Mouse (Mus musculus) intestine, embryonic 14.5 days (tissue): Measurements from ENCODE around the gene Sgtb. TPM values are rescaled to one million over a fixed set of nuclear protein-coding genes. Genes with fewer than 3 reads are reported as not detected.

ENCODE experiments used
- ATAC-seq: fragments of 200-750 bp; cut with Nextera tagmentation; replicated peaks from 2 replicates; pipeline ENCODE4 v1.8.0; 2017; ENCODE audit warnings: low read depth, moderate number of reproducible peaks, moderate TSS enrichment, moderate library complexity; ENCODE audit not compliant: low FRiP score, low TSS enrichment
- DNase-seq: peaks from one replicate; pipeline ENCODE4 v3.0.0-alpha.2; 2018; ENCODE audit warnings: low spot score
- H3K27ac ChIP-seq: fragments of 300-500 bp; sonication (generic); 2 replicates; pipeline ENCODE4 v1.5.1; 2014; ENCODE audit warnings: low read depth, mild to moderate bottlenecking, control low read depth
- H3K27me3 ChIP-seq: fragments of 300-500 bp; sonication (generic); replicated peaks from 2 replicates; pipeline ENCODE4 v1.6.1; 2014; ENCODE audit warnings: low read length, control low read depth; ENCODE audit not compliant: control insufficient read depth, insufficient read depth
- H3K36me3 ChIP-seq: fragments of 300-500 bp; sonication (generic); 2 replicates; pipeline ENCODE4 v1.6.1; 2014; ENCODE audit warnings: low read length, control low read depth; ENCODE audit not compliant: control insufficient read depth, insufficient read depth
- H3K4me1 ChIP-seq: fragments of 300-500 bp; sonication (generic); replicated peaks from 2 replicates; pipeline ENCODE4 v1.6.1; 2014; ENCODE audit warnings: low read length, control low read depth, mixed read lengths; ENCODE audit not compliant: control insufficient read depth, insufficient read depth
- H3K4me2 ChIP-seq: fragments of 300-500 bp; sonication (generic); 2 replicates; pipeline ENCODE4 v1.6.1; 2014; ENCODE audit warnings: low read length
- H3K4me3 ChIP-seq: fragments of 300-500 bp; sonication (generic); 2 replicates; pipeline ENCODE4 v1.5.1; 2014; ENCODE audit warnings: low read depth, low read length, control low read depth, mixed read lengths
- H3K9ac ChIP-seq: fragments of 300-500 bp; sonication (generic); 2 replicates; pipeline ENCODE4 v1.6.1; 2014; ENCODE audit warnings: mild to moderate bottlenecking, low read length
- H3K9me3 ChIP-seq: fragments of 300-500 bp; sonication (generic); 2 replicates; pipeline ENCODE4 v1.6.1; 2016; ENCODE audit warnings: low read length, control low read depth; ENCODE audit not compliant: control insufficient read depth
- WGBS: fragments of 180-500 bp; shearing (Covaris S2); extraction: QIAGEN DNeasy Blood & Tissue Kit; methylation state at CpG from one replicate; pipeline ENCODE4 v1.1.7; 2014; 5-methylcytosine and 5-hydroxymethylcytosine counted together
- polyA plus RNA-seq: library from polyadenylated mRNA; unstranded; fragments of >200 nt; fragmentation: Nextera tagmentation; extraction: Ambion mirVana; gene quantifications from 2 replicates; pipeline ENCODE4 v1.2.1, GENCODE M21; 2014

Gene Sgtb
- polyA plus RNA-seq, 1 experiment from 2014 or later, result 5.0 TPM

- DNase-seq, result no peak
- Histone ChIP-seq H3K27me3 (no peaks in the 10 kb centered on the region), H3K4me2 (no peak overlapping the region), H3K4me1 (no peaks in the 10 kb centered on the region), H3K36me3 (no peaks in the 10 kb centered on the region), H3K27ac (no peak overlapping the region), H3K9ac (no peak overlapping the region), H3K9me3 (no peaks in the 10 kb centered on the region), H3K4me3 (no peak overlapping the region)
- WGBS, result 89% methylated on average over 7 of the region's 7 CpGs
- ATAC-seq, result no peak
Observed at GRCm38 (mm10) chr13:104097190-104097589, 12.4 kb upstream of the Sgtb start.

- Histone ChIP-seq H3K4me3 (no peak overlapping the region), H3K36me3 (no peaks in the 10 kb centered on the region)
- WGBS, result 80% methylated on average over 4 of the region's 4 CpGs
Observed at GRCm38 (mm10) chr13:104100416-104100815, 9.1 kb upstream of the Sgtb start.

GRCm38 (mm10) chr13:104101606-104102235 lies 7.8 kb upstream of the Sgtb start:
- H3K4me1 ChIP-seq, result no peaks in the 10 kb centered on the region

More at GRCm38 (mm10) chr13:104100416-104100815, 9.1 kb upstream of the Sgtb start:
- H3K9me3 ChIP-seq, result no peaks in the 10 kb centered on the region
- H3K4me2 ChIP-seq, result no peak overlapping the region
- H3K4me1 ChIP-seq, result no peaks in the 10 kb centered on the region
- DNase-seq (no peak), ATAC-seq (no peak)
- H3K27me3 ChIP-seq, result no peaks in the 10 kb centered on the region
- no peak overlapping the region for H3K9ac ChIP-seq
- H3K27ac ChIP-seq, result no peak overlapping the region

GRCm38 (mm10) chr13:104108651-104109287 lies 772 bp upstream of the Sgtb start:
- Histone ChIP-seq H3K4me2 (peak overlapping the region; percentile 94), H3K27me3 (no peaks in the 10 kb centered on the region), H3K36me3 (no peaks in the 10 kb centered on the region), H3K9ac (peak overlapping the region; percentile 69), H3K4me3 (peak overlapping the region; percentile 70), H3K4me1 (no peaks in the 10 kb centered on the region), H3K9me3 (no peaks in the 10 kb centered on the region), H3K27ac (peak overlapping the region; percentile 48; the same call in 1 of the 2 replicates)
- DNase-seq, result peak; percentile 59
- ATAC-seq, result peak; percentile 18
- WGBS, result under 1% methylated on average over 24 of the region's 24 CpGs

More at GRCm38 (mm10) chr13:104101606-104102235, 7.8 kb upstream of the Sgtb start:
- H3K4me3 ChIP-seq, result no peak overlapping the region
- H3K9me3 ChIP-seq, result no peaks in the 10 kb centered on the region
- ATAC-seq, result no peak
- no peak overlapping the region for H3K4me2 ChIP-seq
- no peaks in the 10 kb centered on the region for H3K36me3 ChIP-seq
- 93% methylated on average over 5 of the region's 5 CpGs for WGBS
- no peak overlapping the region for H3K27ac ChIP-seq
- no peak for DNase-seq
- no peaks in the 10 kb centered on the region for H3K27me3 ChIP-seq
- no peak overlapping the region for H3K9ac ChIP-seq

GRCm38 (mm10) chr13:104109816-104110521 lies 428 bp downstream of the Sgtb start:
- DNase-seq, result no peak
- peak; percentile 73 for ATAC-seq
- WGBS, result under 1% methylated on average over 36 of the region's 38 CpGs
- Histone ChIP-seq H3K27me3 (no peaks in the 10 kb centered on the region), H3K4me2 (peak overlapping the region; percentile 60), H3K9me3 (no peaks in the 10 kb centered on the region), H3K4me3 (peak overlapping the region; percentile 70), H3K36me3 (peaks cover 2% of the 10 kb centered on the region; the same call in 1 of the 2 replicates), H3K4me1 (no peaks in the 10 kb centered on the region), H3K27ac (0 out of 2 replicates have a peak overlapping the region, but pooled peaks have one; percentile 6), H3K9ac (peak overlapping the region; percentile 56)

- ATAC-seq (no peak), DNase-seq (no peak)
- H3K9me3 ChIP-seq, result no peaks in the 10 kb centered on the region
- H3K9ac ChIP-seq, result peak overlapping the region; percentile 56; the same call in 1 of the 2 replicates
- H3K27me3 ChIP-seq, result no peaks in the 10 kb centered on the region
- peak overlapping the region; percentile 70 for H3K4me3 ChIP-seq
- no peaks in the 10 kb centered on the region for H3K4me1 ChIP-seq
- 46% methylated on average over 7 of the region's 7 CpGs for WGBS
- H3K36me3 ChIP-seq, result peaks cover 3% of the 10 kb centered on the region; the same call in 1 of the 2 replicates
- H3K4me2 ChIP-seq, result peak overlapping the region; percentile 60
- H3K27ac ChIP-seq, result no peak overlapping the region
Observed at GRCm38 (mm10) chr13:104110526-104110925, 985 bp downstream of the Sgtb start.

- H3K4me2 ChIP-seq, result no peak overlapping the region
- no peak overlapping the region for H3K9ac ChIP-seq
- H3K4me3 ChIP-seq, result no peak overlapping the region
- no peaks in the 10 kb centered on the region for H3K9me3 ChIP-seq
- WGBS, result 71% methylated on average over 12 of the region's 12 CpGs
- H3K27me3 ChIP-seq, result no peaks in the 10 kb centered on the region
- H3K4me1 ChIP-seq, result no peaks in the 10 kb centered on the region
- no peak overlapping the region for H3K27ac ChIP-seq
- ATAC-seq (no peak), DNase-seq (no peak)
- peaks cover 3% of the 10 kb centered on the region; the same call in 1 of the 2 replicates for H3K36me3 ChIP-seq
Observed at GRCm38 (mm10) chr13:104112266-104112900, 2.8 kb downstream of the Sgtb start.

GRCm38 (mm10) chr13:104113782-104114181 lies 4.2 kb downstream of the Sgtb start:
- WGBS, result 94% methylated on average over 4 of the region's 4 CpGs

More at GRCm38 (mm10) chr13:104113782-104114181, 4.2 kb downstream of the Sgtb start:
- no peak overlapping the region for H3K27ac ChIP-seq
- H3K4me2 ChIP-seq, result no peak overlapping the region
- no peak overlapping the region for H3K4me3 ChIP-seq
- peaks cover 10% of the 10 kb centered on the region for H3K36me3 ChIP-seq
- ATAC-seq (no peak), DNase-seq (no peak)
- H3K9ac ChIP-seq, result no peak overlapping the region
- no peaks in the 10 kb centered on the region for H3K4me1 ChIP-seq
- H3K27me3 ChIP-seq, result no peaks in the 10 kb centered on the region
- H3K9me3 ChIP-seq, result no peaks in the 10 kb centered on the region
